Mouse (Mus musculus) left cerebral cortex, postnatal 4 days (tissue): ENCODE data around the gene Gm5565. TPM values are rescaled to one million over a fixed set of nuclear protein-coding genes. Genes with fewer than 3 reads are reported as not detected.
A peak's percentile ranks its signal among the peaks of the same experiment; 100 is the strongest.
"Not testable (repeated sequence)": the region's sequence is repeated elsewhere in the genome, so short reads cannot be mapped to it uniquely, and the experiment has no call there.

Experiments
- DNase-seq: peaks from one replicate; pipeline ENCODE4 v3.0.0-alpha.2; 2022
- intact Hi-C: fragments of 180-260 bp; cut with DNase I; formaldehyde crosslinking; loops from one replicate; pipeline ENCODE4 v1.15.1; 2025
- total RNA-seq, 2 experiments: library from RNA; stranded (reverse); gene quantifications; 2 replicates each; pipeline ENCODE4 v1.2.3; 2021

Gm5565 gene
- total RNA-seq, result not detected

GRCm38 (mm10) chr5:146160439-146160838 is at the start of gene Gm5565:
Gene Gm5565, minus strand, starts transcription at chr5:146160539.
- intact Hi-C loops, DNase-seq: not testable (repeated sequence)

- intact Hi-C loops, result no loop called here
- DNase-seq, result no peak
Observed at GRCm38 (mm10) chr5:146205537-146205936, 45.2 kb upstream of the Gm5565 start.

- intact Hi-C loops, result no loop called here
Observed at GRCm38 (mm10) chr5:146203921-146204320, 43.6 kb upstream of the Gm5565 start.

GRCm38 (mm10) chr5:146200580-146200979 is 40.2 kb upstream of the Gm5565 start:
- intact Hi-C loops, result no loop called here

More at GRCm38 (mm10) chr5:146203921-146204320, 43.6 kb upstream of the Gm5565 start:
- DNase-seq, result no peak

GRCm38 (mm10) chr5:146199540-146199939 is 39.2 kb upstream of the Gm5565 start:
- DNase-seq, result no peak
- intact Hi-C loops, result loop anchor here (10.0 kb wide), 1 partner anchor 265 kb away; no protein-coding TSS in a partner anchor

More at GRCm38 (mm10) chr5:146200580-146200979, 40.2 kb upstream of the Gm5565 start:
- no peak for DNase-seq

GRCm38 (mm10) chr5:146199073-146199472 is 38.7 kb upstream of the Gm5565 start:
- no peak for DNase-seq

GRCm38 (mm10) chr5:146193360-146193759 is 33.0 kb upstream of the Gm5565 start:
- intact Hi-C loops, result loop anchor here (10.0 kb wide), 1 partner anchor 271 kb away; no protein-coding TSS in a partner anchor
- DNase-seq, result no peak

More at GRCm38 (mm10) chr5:146199073-146199472, 38.7 kb upstream of the Gm5565 start:
- intact Hi-C loops, result loop anchor here (10.0 kb wide), 1 partner anchor 266 kb away; no protein-coding TSS in a partner anchor

GRCm38 (mm10) chr5:146190501-146191269 is 30.3 kb upstream of the Gm5565 start:
- intact Hi-C loops, result loop anchor here (10.0 kb wide), 1 partner anchor 274 kb away; no protein-coding TSS in a partner anchor

GRCm38 (mm10) chr5:146190093-146190492 is 29.8 kb upstream of the Gm5565 start:
- intact Hi-C loops, result loop anchor here (10.0 kb wide), 1 partner anchor 275 kb away; no protein-coding TSS in a partner anchor
- no peak for DNase-seq

More at GRCm38 (mm10) chr5:146190501-146191269, 30.3 kb upstream of the Gm5565 start:
- DNase-seq, result peak; percentile 6

GRCm38 (mm10) chr5:146188712-146189111 is 28.4 kb upstream of the Gm5565 start:
- intact Hi-C loops, result no loop called here
- DNase-seq, result peak; percentile 24

GRCm38 (mm10) chr5:146188144-146188543 is 27.8 kb upstream of the Gm5565 start:
- intact Hi-C loops, result no loop called here
- DNase-seq, result no peak

GRCm38 (mm10) chr5:146187441-146187840 is 27.1 kb upstream of the Gm5565 start:
- intact Hi-C loops, result not testable (repeated sequence)

GRCm38 (mm10) chr5:146185204-146185603 is 24.9 kb upstream of the Gm5565 start, which contains the start of gene 1700001J03Rik:
Gene 1700001J03Rik, minus strand, starts transcription at chr5:146185304.
- intact Hi-C loops, DNase-seq: not testable (repeated sequence)

More at GRCm38 (mm10) chr5:146187441-146187840, 27.1 kb upstream of the Gm5565 start:
- DNase-seq, result peak; percentile 59

- intact Hi-C loops, result not testable (repeated sequence)
- DNase-seq, result peak; percentile 13
Observed at GRCm38 (mm10) chr5:146172744-146173143, 12.4 kb upstream of the Gm5565 start.

- DNase-seq, intact Hi-C loops: not testable (repeated sequence)
Observed at GRCm38 (mm10) chr5:146170621-146171020, 10.3 kb upstream of the Gm5565 start, which contains the start of gene Gm6309. Gene Gm6309, minus strand, starts transcription at chr5:146170721.

- DNase-seq, intact Hi-C loops: not testable (repeated sequence)
Observed at GRCm38 (mm10) chr5:146158326-146158725, 2.0 kb downstream of the Gm5565 start.

GRCm38 (mm10) chr5:146150454-146150853 is 9.9 kb downstream of the Gm5565 start:
- intact Hi-C loops, result no loop called here
- DNase-seq, result no peak

- no peak for DNase-seq
- intact Hi-C loops, result no loop called here
Observed at GRCm38 (mm10) chr5:146147903-146148302, 12.4 kb downstream of the Gm5565 start.
